Mouse (Mus musculus) olfactory bulb, adult 2 months (tissue): Measurements from ENCODE around the gene Exoc4.

Experiments
- CTCF ChIP-seq: fragments of 200-500 bp; IDR thresholded peaks from 2 replicates; pipeline ENCODE4 v1.5.1; 2012; ENCODE audit warnings: low read depth, mild to moderate bottlenecking, low read length, moderate library complexity; ENCODE audit not compliant: insufficient read depth
- POLR2A ChIP-seq: fragments of 200-500 bp; IDR thresholded peaks from 2 replicates; pipeline ENCODE4 v1.6.1; 2012; ENCODE audit warnings: mild to moderate bottlenecking, low read depth, low read length, moderate library complexity; ENCODE audit not compliant: insufficient read depth

- TF ChIP-seq POLR2A (no peak), CTCF (no peak)
Measured at GRCm38 (mm10) chr6:33425007-33425406, 176.1 kb downstream of the Exoc4 start.
